Mouse (Mus musculus): ENCODE results near the gene Usp3. TPM values are rescaled to one million over a fixed set of nuclear protein-coding genes. Genes with fewer than 3 reads are reported as not detected.

The Usp3 gene
- polyA plus RNA-seq, 1 experiment: 63.7 TPM

GRCm38 (mm10) chr9:66560295-66560694 is 32.6 kb downstream of the Usp3 start:
- no peak for TF ChIP-seq POLR2A (IDR thresholded peaks at IDR 0.05; ENCODE audit: borderline replicate concordance, extremely low read depth, insufficient read depth, insufficient read length, poor library complexity, severe bottlenecking)
- no peak for TF ChIP-seq CTCF (IDR thresholded peaks at IDR 0.05; ENCODE audit: borderline replicate concordance, extremely low read depth, insufficient read depth, insufficient read length)
- DNase-seq (ENCODE audit: low read depth): peak; percentile 89

- no peak for DNase-seq (ENCODE audit: low read depth)
- TF ChIP-seq POLR2A (IDR thresholded peaks at IDR 0.05; ENCODE audit: borderline replicate concordance, extremely low read depth, insufficient read depth, insufficient read length, poor library complexity, severe bottlenecking) (no peak), CTCF (IDR thresholded peaks at IDR 0.05; ENCODE audit: borderline replicate concordance, extremely low read depth, insufficient read depth, insufficient read length) (no peak)
Observed at GRCm38 (mm10) chr9:66558971-66559370, 34.0 kb downstream of the Usp3 start.

GRCm38 (mm10) chr9:66542785-66543184 is 50.2 kb downstream of the Usp3 start:
- TF ChIP-seq POLR2A (IDR thresholded peaks at IDR 0.05; ENCODE audit: borderline replicate concordance, extremely low read depth, insufficient read depth, insufficient read length, poor library complexity, severe bottlenecking): no peak
- no peak for TF ChIP-seq CTCF (IDR thresholded peaks at IDR 0.05; ENCODE audit: borderline replicate concordance, extremely low read depth, insufficient read depth, insufficient read length)
- no peak for DNase-seq (ENCODE audit: low read depth)

GRCm38 (mm10) chr9:66521595-66521994 is 71.3 kb downstream of the Usp3 start:
- DNase-seq (ENCODE audit: low read depth): no peak
- TF ChIP-seq POLR2A (IDR thresholded peaks at IDR 0.05; ENCODE audit: borderline replicate concordance, extremely low read depth, insufficient read depth, insufficient read length, poor library complexity, severe bottlenecking) (no peak), CTCF (IDR thresholded peaks at IDR 0.05; ENCODE audit: borderline replicate concordance, extremely low read depth, insufficient read depth, insufficient read length) (no peak)

- DNase-seq (ENCODE audit: low read depth): no peak
- TF ChIP-seq CTCF (IDR thresholded peaks at IDR 0.05; ENCODE audit: borderline replicate concordance, extremely low read depth, insufficient read depth, insufficient read length) (no peak), POLR2A (IDR thresholded peaks at IDR 0.05; ENCODE audit: borderline replicate concordance, extremely low read depth, insufficient read depth, insufficient read length, poor library complexity, severe bottlenecking) (no peak)
Observed at GRCm38 (mm10) chr9:66520299-66520698, 72.6 kb downstream of the Usp3 start.

- DNase-seq (ENCODE audit: low read depth): peak; percentile 54
- TF ChIP-seq POLR2A (IDR thresholded peaks at IDR 0.05; ENCODE audit: borderline replicate concordance, extremely low read depth, insufficient read depth, insufficient read length, poor library complexity, severe bottlenecking) (no peak), CTCF (IDR thresholded peaks at IDR 0.05; ENCODE audit: borderline replicate concordance, extremely low read depth, insufficient read depth, insufficient read length) (no peak)
Observed at GRCm38 (mm10) chr9:66518901-66519300, 74.0 kb downstream of the Usp3 start.

GRCm38 (mm10) chr9:66518251-66518650 is 74.7 kb downstream of the Usp3 start:
- TF ChIP-seq POLR2A (IDR thresholded peaks at IDR 0.05; ENCODE audit: borderline replicate concordance, extremely low read depth, insufficient read depth, insufficient read length, poor library complexity, severe bottlenecking) (no peak), CTCF (IDR thresholded peaks at IDR 0.05; ENCODE audit: borderline replicate concordance, extremely low read depth, insufficient read depth, insufficient read length) (no peak)
- no peak for DNase-seq (ENCODE audit: low read depth)

- TF ChIP-seq POLR2A (IDR thresholded peaks at IDR 0.05; ENCODE audit: borderline replicate concordance, extremely low read depth, insufficient read depth, insufficient read length, poor library complexity, severe bottlenecking) (no peak), CTCF (IDR thresholded peaks at IDR 0.05; ENCODE audit: borderline replicate concordance, extremely low read depth, insufficient read depth, insufficient read length) (no peak)
- no peak for DNase-seq (ENCODE audit: low read depth)
Observed at GRCm38 (mm10) chr9:66517746-66518145, 75.2 kb downstream of the Usp3 start.

GRCm38 (mm10) chr9:66516296-66516940 is 76.5 kb downstream of the Usp3 start:
- TF ChIP-seq POLR2A (IDR thresholded peaks at IDR 0.05; ENCODE audit: borderline replicate concordance, extremely low read depth, insufficient read depth, insufficient read length, poor library complexity, severe bottlenecking): no peak
- TF ChIP-seq CTCF (IDR thresholded peaks at IDR 0.05; ENCODE audit: borderline replicate concordance, extremely low read depth, insufficient read depth, insufficient read length): no peak
- DNase-seq (ENCODE audit: low read depth): no peak

GRCm38 (mm10) chr9:66515680-66516210 is 77.2 kb downstream of the Usp3 start:
- DNase-seq (ENCODE audit: low read depth): no peak
- TF ChIP-seq CTCF (IDR thresholded peaks at IDR 0.05; ENCODE audit: borderline replicate concordance, extremely low read depth, insufficient read depth, insufficient read length): no peak
- no peak for TF ChIP-seq POLR2A (IDR thresholded peaks at IDR 0.05; ENCODE audit: borderline replicate concordance, extremely low read depth, insufficient read depth, insufficient read length, poor library complexity, severe bottlenecking)

GRCm38 (mm10) chr9:66515115-66515514 is 77.8 kb downstream of the Usp3 start:
- TF ChIP-seq CTCF (IDR thresholded peaks at IDR 0.05; ENCODE audit: borderline replicate concordance, extremely low read depth, insufficient read depth, insufficient read length): no peak
- no peak for DNase-seq (ENCODE audit: low read depth)

GRCm38 (mm10) chr9:66514256-66514770 is 78.6 kb downstream of the Usp3 start, which contains the start of gene Fbxl22:
Gene Fbxl22 (minus strand): TSS chr9:66514593.
- DNase-seq (ENCODE audit: low read depth): peak; percentile 44
- TF ChIP-seq POLR2A (IDR thresholded peaks at IDR 0.05; ENCODE audit: borderline replicate concordance, extremely low read depth, insufficient read depth, insufficient read length, poor library complexity, severe bottlenecking) (no peak), CTCF (IDR thresholded peaks at IDR 0.05; ENCODE audit: borderline replicate concordance, extremely low read depth, insufficient read depth, insufficient read length) (peak; percentile 60)
